Mouse (Mus musculus): ENCODE results near the gene Gm10408.
"Not testable (repeated sequence)": the region's sequence is repeated elsewhere in the genome, so short reads cannot be mapped to it uniquely, and the experiment has no call there.

The Gm10408 gene

DNA sequence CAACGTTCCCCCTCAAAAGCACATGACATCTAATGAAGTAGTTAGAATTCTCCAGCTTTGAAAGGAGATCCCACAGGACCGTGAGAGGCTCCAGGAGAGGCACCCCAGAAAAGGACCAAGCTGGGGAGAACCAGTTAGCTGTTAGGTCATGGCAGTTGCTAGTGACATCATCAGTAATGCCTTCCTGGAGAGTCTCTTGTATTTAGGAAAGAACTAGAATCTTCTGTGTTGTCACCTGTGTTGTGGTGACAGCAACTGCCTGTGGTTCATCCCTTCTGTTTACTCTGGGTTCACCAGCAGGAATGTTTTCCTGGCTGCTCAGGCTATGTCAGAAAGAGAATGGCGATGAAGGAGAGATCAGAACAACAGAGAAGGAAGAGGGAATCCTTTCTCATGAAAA is at the start of gene Gm10408:
Gm10408 (plus strand) TSS at position 301 of the 400 bp plus-strand sequence.
- not testable (repeated sequence) for TF ChIP-seq GATA4 (IDR thresholded peaks at IDR 0.05; ENCODE audit: insufficient replicate concordance, low read length)

DNA sequence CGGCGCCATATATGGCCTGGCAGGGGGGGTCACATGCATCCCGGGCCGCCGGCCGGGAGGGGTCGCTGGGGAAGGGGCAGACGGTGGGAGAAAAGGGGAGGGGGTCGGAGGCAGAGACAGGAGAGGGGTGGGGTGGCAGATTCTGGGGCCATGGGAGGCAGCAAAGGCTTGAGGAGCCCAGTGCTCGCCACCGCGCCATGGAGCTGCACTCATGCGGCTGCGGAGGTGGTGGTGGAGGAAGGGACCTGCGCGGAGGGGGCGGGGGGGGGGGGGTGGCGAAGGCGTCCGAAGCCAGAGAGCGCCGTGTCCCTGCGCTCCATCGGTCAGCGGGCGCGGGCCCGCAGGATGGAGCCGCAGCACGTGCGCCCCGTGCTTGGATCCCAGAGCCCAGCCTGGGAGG is 36.9 kb upstream of the Gm10408 start, which contains the start of gene Gm10409:
Gm10409 (plus strand) TSS at position 301 of the 400 bp plus-strand sequence.
- not testable (repeated sequence) for TF ChIP-seq GATA4 (IDR thresholded peaks at IDR 0.05; ENCODE audit: insufficient replicate concordance, low read length)

DNA sequence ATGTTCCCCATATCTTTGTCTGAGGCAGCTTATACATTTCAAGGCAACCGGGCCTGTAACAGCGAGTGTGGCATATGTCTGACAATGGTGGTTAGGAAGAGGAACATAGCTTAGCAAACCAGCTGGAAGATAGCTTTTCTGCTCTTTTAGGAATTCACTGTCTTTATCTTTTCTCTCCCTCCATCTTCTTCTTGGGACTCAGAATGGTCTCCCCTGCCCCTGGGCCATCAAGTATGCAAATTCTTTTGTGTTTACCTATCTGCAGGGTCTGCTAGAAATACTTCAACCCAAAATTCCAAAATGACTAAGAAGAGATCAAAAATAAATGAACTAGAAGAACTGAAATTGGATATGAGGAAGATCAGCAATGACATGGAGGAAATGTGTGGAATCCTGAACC is 21.4 kb upstream of the Gm10408 start, which contains the start of gene Gm3005:
Gm3005 (plus strand) TSS at position 301 of the 400 bp plus-strand sequence.
- TF ChIP-seq GATA4 (IDR thresholded peaks at IDR 0.05; ENCODE audit: insufficient replicate concordance, low read length) = not testable (repeated sequence)
